Mouse (Mus musculus) testis, postnatal 14 days (tissue): ENCODE results near the gene Hnrnpa0.

ENCODE experiments used
- DNase-seq: peaks from one replicate; pipeline ENCODE4 v3.0.0; 2021; ENCODE audit warnings: low spot score

Gene Hnrnpa0

DNA sequence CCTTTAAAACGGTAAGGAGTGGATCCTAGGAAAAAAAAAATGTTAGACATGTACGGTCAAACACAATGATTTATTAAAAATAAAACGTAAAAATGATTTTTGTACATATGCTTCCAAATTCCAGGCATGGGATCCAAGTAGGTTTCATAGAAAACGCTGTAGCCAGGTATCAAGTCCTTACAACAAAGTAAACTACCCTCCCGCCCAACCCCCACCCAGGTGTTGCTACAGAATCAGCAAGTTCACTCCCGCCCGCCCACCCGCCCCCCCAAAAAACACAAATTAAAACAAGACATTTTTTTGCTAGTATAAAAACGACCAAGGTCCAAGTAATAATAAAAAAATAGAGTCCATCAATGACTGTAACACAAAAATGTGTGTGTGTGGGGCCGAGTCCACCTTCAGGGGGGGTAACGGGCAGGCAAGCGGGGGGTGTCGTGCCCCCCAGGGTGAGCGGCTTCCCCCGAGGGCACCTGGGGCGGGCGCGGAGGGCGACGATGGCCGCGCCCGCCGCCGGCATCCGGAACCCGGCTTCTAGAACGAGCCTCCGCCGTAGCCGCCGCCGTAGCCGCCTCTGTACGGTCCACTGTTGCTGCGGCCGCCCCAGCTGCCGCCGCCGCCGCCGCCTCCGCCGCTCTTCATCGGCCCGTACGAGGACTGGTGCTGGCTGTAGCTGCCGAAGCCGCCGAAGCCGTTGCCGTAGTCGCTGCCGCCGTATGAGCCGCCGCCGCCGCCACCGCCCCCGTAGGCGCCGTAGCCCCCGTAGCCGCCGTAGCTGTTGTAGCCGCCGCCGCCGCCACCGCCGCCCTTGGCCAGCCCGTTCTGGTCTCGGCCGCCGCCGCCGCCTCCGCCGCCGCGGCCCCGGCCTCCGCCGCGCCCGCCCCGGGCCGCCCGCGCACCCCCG, 1.2 kb downstream of the Hnrnpa0 start:
- no peak for DNase-seq

DNA sequence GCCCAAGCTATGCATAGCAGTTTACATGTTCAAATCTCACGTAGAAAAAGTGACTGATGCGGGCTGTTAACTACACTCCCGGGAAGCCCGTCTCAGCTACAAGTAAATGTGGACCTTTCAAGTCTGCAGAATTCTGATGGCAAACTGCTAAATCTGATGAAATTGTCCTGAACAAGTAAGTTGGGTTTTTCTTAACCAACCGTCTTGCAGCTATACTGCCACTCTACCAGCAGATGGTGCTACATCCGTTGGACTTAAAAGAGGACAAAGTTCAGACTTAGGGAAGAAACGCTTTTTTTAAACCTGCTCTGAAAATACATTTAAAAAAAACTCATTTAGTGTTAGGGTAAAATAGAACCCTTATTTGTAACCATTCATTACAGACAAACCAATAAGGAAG, 2.2 kb downstream of the Hnrnpa0 start:
- DNase-seq: no peak

DNA sequence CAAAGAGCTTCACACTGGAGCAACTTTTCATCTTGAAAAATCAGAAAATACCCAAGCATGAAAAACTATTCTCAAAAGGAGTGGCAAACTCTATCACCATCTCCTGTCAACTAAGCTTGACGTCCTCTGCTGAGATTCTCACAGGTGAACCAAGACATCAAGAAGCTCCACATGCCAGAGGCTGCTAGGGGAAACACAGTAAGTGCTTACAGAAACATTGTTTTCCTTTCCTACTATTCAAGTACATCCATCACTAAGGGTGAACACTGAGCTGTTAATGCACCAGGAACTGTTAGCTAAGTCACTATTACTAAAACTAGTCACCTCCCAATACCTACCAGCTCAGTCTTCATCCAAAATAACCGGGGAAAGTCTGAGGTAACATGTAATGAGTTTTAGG, 3.4 kb downstream of the Hnrnpa0 start:
- no peak for DNase-seq

DNA sequence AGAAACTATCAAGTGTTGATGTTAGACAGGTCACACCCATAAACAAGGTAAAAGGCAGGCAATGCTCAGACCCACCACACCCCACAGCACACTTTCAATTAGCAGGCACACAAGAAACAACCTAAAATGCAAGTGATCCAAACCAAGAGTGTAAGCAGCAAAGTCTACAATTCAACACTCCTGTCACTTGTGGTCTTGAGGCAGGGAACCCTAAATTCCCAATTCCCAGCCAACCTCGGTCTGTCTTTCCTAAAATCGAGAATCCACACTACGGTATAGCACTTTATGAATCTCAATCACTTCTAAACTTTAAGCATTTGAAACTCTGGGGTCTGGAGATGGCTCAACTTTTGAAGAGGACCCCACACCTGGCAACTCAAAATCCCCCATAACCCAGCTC, 4.1 kb downstream of the Hnrnpa0 start:
- no peak for DNase-seq

DNA sequence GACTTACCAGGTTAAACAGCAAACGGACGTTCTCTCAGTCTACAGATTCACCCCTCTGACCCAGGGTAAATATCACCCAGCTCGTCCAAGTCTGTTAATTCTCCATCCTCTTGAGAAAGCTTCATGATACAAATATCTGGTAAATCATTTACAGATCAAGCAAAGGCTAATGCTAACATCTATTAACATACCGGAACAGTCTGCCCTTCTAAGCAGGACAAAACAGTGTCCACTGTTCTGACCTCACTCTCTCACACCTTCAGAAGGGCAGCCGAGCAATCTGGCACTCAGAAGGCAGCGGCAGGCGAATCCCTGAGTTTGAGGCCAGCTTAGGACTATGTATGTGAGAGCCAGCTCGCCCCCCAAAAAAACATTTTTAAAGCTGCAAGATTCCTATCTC, 5.0 kb downstream of the Hnrnpa0 start:
- no peak for DNase-seq

DNA sequence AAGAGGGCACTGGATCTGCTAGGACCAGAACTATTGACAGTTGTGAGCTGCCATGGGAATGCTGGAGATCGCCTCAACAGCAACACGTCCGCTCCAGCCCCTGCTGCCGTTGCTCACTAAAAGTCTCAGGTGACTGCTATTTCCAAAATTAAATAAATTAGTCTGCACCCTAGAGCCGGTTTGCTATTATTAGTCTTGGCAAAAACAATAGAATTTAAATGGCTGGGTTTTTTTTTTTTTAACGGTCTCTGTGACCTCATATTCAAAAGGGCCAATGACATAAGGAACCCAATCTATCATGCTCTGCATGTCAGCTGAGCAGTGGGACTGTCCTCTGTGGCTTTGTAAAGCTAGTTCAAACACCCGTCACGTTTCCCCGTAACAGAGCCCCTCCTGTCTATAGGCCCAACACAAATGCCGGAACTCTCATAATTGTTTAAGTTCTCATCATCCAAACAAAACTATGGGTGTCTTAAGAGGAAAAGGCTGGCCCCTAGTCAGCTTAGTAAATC, 5.5 kb downstream of the Hnrnpa0 start:
- no peak for DNase-seq

DNA sequence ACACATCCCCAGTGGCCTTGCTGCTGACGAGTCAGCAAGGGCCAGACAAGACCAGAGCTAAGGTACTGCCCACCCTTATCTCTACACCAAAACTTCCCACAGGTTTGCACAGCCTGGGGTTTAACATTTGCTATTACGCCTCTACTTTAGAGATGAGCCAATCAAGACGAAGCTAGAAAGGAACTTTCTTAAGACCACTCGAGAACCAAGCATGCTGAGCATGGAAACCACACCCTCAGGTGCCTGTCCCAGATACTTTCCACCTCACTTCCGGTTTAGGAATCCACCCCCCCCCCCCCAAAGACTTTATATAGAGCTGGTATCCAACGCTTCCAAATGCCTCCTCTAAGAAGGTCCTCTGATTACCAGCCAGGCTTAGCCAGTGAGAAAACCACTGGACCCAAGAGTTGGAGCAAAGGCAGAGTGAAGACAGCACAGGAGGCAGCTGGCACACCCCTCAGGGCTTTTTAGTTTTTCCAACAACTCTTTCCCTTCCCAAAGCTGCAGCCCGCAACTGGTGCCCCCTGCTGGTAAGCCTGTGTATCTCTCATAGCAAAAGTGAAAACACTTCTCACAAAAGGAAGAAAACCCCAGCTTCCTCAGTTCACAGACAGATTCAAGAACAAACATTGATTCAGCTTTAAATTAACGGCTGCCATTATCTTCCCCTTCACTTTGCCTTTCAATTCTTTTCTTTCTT, 10.9 kb downstream of the Hnrnpa0 start:
- DNase-seq: peak; percentile 53

DNA sequence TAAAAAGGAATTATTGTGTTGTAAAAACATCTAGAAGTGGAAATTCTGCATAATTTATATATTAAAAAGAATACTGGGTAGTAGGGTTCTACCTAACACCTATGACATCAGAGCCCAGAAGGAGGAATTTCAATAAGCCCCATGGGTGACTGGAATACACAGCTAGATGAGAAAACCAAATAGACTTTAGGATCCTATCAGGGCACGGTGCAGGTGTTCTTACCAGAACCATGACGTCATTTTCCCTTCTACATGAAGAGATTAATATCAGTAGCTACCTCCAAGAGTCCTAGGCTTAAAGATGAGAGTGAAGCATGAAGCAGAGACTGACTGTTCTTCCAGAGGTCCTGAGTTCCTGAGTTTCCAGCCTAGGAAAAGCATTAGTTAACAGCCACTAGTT, 11.6 kb downstream of the Hnrnpa0 start:
- no peak for DNase-seq

DNA sequence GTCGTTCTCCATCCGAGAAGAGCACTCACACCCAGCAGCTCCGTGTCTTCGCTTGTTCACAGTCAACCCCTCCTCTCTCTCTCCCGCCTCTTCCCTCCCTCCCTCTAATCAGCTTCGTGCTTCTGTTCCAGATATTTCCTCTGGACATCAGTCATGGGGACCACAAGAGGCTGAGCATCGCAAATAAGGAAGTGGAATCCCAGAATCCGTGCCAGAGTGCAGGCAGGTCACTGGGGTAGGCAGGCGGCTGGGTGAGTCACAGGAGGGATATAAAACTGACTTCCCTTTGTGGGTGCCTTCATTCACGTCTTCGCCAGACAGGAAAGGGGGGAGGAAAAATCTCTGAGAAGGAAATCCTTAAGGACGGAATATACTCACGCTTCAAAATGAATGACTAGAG, 13.1 kb downstream of the Hnrnpa0 start:
- no peak for DNase-seq

DNA sequence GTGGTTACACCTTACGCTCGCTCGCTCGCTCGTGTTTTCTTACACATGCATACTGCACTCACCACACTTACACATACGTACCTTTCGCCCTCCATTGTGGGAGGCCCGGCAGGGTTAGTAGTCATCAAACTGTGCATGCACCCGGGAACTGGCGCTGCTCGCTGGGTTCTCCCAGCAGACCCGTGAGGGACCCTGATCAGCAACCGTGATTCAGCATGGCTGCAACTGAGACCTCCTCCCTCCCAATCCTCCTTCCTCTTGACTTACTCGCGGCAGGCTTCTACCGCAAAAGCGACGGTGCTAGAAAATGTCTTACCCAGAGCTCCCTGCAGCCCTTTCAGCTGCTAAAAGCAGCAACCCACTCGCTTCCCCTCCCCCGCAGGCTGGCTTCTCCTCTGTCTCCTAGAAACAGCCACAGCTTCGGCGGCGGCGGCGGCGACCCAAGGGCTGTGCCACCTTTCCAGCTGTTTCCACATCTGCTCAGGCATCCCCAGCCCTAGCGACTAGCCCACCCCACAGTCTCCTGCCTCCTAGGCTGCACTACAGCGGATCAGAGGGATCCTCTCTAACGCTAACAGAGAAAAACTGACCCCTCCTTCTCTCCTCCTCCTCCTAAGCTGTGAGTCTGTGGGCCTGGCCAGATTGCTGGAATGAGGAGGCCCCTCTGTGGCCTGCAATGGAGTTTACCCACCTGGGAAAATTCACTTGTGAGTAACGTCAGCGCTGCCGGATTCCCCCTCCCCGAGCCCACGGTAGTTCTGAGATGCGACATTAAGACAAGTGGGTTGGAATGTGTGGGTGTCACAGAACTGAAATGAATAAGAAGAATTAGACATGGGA, 15.1 kb downstream of the Hnrnpa0 start, which contains the start of gene Klhl3:
Klhl3 (minus strand) TSS at position 532 of the 840 bp plus-strand sequence.
- DNase-seq: peak; percentile 47

DNA sequence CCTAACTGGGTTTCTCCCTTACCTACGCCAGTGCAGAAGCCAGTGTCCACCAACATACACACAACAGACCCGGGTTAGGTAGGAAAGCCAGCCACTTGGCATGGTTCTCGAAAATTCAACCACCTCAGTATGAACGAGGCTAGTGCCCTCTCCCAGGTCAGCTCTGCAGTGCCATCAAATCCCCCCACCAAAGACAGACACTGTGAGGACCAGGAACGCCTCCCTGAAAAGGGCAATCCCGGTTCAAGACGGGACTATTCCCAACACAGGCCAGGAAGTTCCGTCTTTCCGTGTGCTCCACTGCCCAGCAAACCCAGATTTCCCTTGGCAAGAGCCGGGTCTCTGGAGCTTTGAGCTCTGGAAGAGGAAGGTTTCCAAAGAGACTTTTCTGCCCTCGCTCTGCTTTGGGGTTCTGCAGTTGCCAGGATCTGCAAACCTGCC, 15.7 kb downstream of the Hnrnpa0 start:
- no peak for DNase-seq

DNA sequence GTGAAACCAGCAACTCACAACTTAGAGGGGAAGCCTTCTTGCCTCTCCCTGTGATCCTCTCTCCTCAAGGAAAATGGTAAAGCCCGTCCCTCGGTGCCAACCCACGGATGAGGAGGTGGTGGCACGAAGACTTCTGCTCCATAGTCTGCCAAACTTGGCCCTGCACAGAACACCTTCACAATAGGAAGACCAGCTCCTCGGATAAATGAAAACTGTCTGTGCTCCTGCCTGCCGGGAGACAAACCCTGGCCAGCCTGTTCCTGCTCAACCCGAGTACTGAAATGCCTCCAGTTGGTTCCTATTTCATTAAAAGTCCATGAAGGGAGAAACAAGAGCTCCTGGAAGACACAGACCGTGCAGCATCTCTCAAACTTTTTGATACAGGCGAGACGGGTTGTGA, 16.2 kb downstream of the Hnrnpa0 start:
- DNase-seq: no peak

DNA sequence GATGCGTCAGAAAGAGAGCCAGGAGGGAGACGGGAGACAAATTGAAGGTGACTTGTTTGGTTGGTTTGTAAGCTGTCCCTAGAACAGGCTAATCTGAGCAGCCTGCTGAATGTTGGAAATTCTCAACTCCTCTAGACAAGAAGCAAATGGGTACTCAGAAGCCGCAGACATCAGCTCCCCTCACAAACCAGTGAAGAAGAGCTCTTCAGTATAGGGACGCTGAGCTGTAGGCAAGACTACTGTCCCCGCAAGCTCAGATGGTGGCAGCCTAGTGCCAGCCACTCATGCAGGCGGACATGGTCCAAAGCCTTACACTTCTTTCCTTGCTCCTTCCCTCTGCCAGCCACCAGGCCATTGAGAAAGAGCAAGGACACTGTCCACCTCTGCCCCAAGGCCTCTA, 17.1 kb downstream of the Hnrnpa0 start:
- DNase-seq: no peak

DNA sequence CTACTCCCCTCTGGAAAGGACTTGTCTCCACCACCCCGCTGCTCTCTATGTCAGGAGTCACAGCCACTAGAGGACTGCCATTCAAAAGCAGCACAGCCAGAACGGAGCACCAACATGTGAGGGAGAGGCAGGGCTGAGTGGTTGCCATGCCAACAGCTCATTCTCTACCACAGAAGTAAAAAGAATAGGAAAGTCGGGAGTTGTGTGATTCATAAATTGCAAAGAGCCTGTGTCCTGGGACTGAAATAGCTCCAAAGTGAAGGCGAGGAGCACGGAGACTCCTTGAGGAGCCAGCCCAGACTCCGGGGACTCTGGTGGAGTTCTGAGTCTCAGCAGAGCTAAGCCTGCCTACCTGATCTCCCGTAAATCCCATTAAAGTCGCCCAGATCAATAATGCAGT, 37.7 kb downstream of the Hnrnpa0 start:
- DNase-seq: no peak

DNA sequence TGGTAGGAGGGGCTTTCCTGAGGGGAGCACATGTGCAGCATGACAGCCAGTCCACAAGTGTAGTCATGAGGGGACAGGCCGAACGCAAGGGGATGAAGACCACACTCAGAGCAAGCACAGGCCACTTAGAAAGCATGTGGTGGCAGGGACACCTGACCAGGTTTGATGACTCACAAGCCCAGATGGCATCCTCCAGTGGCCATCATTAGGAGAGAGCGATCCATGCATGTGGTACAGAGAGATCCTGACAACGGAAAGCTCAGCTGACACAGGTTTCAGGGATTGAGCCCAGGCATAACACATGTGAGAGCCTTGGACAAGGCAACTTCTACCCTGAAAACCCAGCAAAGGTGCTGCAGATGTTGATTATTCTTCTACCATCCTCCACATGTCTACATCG, 44.0 kb downstream of the Hnrnpa0 start:
- DNase-seq: no peak

DNA sequence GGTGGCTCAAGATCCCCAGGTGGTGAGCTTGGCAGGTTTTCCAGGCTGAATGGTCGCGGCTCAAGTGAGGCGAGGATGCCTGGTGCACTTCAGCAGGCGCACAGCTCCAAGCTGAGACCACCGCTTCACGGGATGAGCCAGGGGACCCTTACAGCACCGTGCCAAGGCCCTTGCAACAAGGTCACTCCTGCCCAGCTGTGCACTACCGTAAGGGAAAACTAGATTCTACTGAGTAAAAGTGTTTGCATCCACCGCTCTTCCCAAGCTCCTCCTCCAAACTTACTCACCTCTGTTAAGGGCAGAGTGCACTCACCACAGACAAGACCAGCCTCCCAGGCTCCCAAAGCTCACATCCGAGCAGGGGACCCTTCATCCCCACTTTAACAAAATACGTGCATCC, 44.8 kb downstream of the Hnrnpa0 start:
- DNase-seq: no peak

DNA sequence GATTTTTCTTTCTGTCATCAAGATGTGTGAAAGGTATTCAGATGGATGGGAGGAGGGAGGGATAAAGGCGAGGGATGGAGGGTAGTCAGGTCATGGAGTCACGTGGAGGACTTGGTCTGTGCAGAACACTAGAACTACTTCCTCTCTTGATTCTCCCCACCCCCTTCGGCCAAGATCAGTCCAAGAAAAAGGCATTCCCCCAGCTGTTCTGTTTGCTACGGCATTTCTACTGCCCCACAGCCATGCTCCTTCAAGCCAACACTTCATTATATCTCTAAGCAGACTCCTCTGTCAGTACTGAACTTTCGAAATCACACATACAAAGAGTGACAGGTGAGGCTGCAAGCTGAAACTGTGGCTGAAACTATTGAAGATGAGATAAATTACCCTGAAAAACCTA, 45.3 kb downstream of the Hnrnpa0 start:
- no peak for DNase-seq

DNA sequence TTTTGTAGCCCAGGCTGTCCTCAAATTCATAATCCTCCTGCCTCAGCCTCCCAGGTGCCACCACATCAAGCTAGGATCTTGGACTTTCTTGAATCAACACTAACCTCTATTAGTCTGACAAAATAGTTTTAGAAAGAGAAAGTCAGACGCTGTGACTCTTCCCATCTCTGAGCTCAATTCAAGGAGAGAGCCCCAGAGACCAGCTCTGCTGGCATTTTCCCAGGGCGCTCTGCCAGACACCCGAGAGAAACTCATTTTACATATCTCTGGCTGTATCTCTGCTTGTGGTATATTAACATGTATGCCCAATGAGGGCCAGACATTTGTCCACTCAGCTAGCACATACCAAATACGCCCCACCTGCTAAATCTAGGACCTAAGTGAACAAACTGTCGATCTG, 50.0 kb downstream of the Hnrnpa0 start:
- DNase-seq: no peak
